Mouse (Mus musculus) neural tube, embryonic 10.5 days (tissue): ENCODE measurements around the gene Kcnn4.

Experiments
- DNase-seq: peaks from one replicate; pipeline ENCODE4 v3.0.0-alpha.2; 2017; ENCODE audit warnings: low spot score; ENCODE audit errors: extremely low spot score

Gene Kcnn4

GRCm38 (mm10) chr7:24369731-24370541, at the start of gene Kcnn4:
TSS of gene Kcnn4 (plus strand) at chr7:24370263.
- DNase-seq = no peak

- no peak for DNase-seq
These were observed 47.5 kb upstream of the Kcnn4 start for GRCm38 (mm10) chr7:24322593-24322992.

GRCm38 (mm10) chr7:24325197-24325596, 44.9 kb upstream of the Kcnn4 start:
- DNase-seq = no peak

GRCm38 (mm10) chr7:24325675-24326128, 44.4 kb upstream of the Kcnn4 start:
- DNase-seq = peak; percentile 24

GRCm38 (mm10) chr7:24326273-24327135, 43.6 kb upstream of the Kcnn4 start:
- DNase-seq = no peak

- no peak for DNase-seq
These were observed 42.6 kb upstream of the Kcnn4 start for GRCm38 (mm10) chr7:24327281-24327975.

DNA sequence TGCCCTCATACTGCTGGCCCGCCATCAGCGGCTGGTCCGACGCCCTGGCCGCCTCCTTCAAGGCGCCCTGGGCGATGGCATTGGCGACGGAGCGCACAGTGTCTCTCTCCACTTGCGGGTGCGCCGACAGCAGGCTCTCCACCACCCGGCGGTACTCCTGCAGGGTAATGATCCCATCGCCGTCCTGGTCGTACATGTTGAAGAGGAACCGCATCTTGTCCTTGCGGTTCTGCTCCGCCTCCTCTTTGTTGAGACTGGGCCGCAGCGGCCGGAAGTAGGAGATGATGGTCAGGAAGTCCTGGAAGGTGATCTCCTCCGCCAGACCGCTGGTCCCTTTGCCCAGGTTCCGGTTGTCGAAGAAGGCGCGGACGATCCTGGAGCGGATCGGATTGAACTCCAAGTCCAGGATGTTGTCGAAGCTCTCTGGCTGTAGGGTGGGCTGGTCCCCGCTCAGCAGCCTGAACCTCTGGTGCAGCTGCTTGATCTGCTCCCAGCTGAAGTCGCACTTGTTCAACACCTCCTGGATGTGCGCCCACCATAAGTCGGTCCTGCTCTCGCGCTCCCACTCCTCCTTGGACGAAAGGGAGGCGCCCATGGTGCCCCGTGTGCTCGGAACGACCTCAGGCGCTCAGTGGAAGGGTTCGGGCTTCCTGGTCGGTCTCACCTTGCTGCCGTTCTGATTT, 36.6 kb upstream of the Kcnn4 start, which contains the start of gene Tescl:
TSS of gene Tescl (minus strand) at position 633 of the 683 bp plus-strand sequence.
- no peak for DNase-seq

- peak; percentile 53 for DNase-seq
These were observed 34.3 kb upstream of the Kcnn4 start for GRCm38 (mm10) chr7:24335699-24336309.

GRCm38 (mm10) chr7:24338241-24338640, 31.8 kb upstream of the Kcnn4 start:
- no peak for DNase-seq

GRCm38 (mm10) chr7:24343701-24344272, 26.3 kb upstream of the Kcnn4 start:
- DNase-seq = no peak

DNA sequence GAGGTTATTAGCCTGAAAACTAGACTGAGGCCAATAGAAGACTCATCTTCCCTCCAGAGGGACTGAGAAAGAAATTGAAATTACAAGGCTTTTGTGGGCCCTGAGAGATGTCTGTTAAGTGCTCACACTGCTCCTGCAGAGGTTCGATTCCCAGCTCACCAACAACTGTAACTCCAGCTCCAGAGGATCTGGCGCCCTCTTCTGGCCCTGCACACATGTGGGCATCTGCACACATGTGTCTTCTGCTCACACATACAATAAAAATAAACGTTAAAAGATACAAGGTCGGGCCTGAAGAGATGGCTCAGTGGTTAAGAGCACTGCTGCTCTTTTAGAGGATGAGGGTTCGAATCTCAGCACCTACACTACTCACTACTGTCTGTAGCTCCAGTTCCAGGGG, 23.6 kb upstream of the Kcnn4 start:
- DNase-seq = no peak

GRCm38 (mm10) chr7:24348896-24349295, 21.2 kb upstream of the Kcnn4 start, which contains the start of gene Lypd5:
TSS of gene Lypd5 (plus strand) at chr7:24349196.
- DNase-seq = no peak

DNA sequence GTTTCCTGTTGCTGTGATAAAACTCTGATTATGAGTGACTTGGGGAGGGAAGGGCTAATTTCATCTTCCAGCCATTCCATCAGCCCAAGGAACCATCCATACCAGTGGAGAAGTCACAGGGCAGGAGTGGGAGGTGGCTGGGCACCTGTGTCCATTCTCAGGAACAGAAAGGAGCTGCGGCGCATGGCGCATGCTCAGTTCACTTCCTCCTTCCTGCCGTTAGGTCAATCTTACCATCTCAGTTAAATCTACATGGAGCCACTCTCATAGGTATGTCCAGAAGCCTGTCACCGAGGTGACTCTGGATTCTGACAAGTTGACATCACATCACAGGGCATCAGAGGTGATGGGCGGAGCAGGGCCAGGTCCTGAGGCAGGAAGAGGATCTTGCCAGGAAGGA, 14.4 kb upstream of the Kcnn4 start:
- DNase-seq = no peak

- no peak for DNase-seq
These were observed 14.0 kb upstream of the Kcnn4 start for GRCm38 (mm10) chr7:24356081-24356480.

DNA sequence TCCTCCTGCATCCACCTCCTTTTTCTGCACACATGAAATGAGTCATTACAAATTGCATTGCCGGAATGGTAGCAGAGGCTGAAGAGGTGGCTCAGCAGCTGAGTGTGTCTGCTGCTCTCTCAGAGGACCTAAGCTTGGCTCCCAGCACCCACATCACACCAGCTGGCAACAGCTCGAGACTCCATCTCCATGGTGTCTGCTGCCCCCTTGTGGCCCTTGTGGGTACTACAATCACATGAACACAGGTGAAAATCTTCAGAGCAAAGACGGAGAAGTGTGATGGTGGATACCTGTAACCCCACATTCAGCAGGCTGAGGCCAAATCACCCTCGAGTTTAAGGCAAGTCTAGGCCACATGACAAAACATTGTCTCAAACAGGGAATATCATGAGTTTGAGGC, 12.2 kb upstream of the Kcnn4 start:
- DNase-seq = no peak

- peak; percentile 61 for DNase-seq
These were observed 10.8 kb upstream of the Kcnn4 start for GRCm38 (mm10) chr7:24359269-24359668.

DNA sequence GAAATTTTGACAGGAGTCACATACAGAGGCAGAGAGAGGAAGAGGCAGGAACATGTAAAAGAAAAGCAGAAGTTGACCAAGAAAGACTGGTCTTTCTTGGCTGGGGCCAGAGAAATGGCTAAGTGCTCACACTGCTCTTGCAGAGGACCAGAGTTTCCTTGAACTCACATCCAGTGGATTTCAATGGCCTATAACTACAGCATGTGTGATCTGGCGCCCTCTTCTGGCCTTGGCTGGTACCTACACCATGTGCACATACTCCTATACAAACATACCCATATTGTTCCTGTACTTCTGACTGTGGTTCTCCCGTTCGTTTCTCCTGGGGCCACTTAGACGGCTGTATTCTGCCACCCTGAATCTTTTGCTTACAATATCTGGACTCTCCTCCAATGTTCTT, 9.1 kb upstream of the Kcnn4 start:
- DNase-seq = no peak

DNA sequence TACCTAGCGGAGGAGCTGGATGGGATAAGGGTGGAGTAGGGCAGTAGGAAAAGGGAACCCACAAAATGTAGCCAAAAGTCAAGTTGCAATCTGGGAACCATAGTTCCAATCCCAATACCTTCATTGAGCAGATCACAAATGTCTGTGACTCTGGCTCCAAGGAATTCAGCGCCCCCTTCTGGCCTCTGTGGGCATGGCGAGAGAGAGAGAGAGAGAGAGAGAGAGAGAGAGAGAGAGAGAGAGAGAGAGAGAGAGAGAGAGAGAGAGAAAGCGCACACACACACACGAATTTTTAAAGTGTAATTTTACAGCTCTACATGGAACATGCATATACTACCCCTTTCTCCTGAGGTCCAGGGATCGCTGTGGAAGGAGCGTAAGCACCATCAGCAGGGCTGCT, 6.8 kb upstream of the Kcnn4 start:
- no peak for DNase-seq

- peak; percentile 83 for DNase-seq
These were observed 5.2 kb upstream of the Kcnn4 start for GRCm38 (mm10) chr7:24364827-24365226.
